Mouse (Mus musculus): Measurements from ENCODE around the gene Dmrt3. TPM values are rescaled to one million over a fixed set of nuclear protein-coding genes. Genes with fewer than 3 reads are reported as not detected.

Gene Dmrt3
- polyA plus RNA-seq, 1 experiment, result 0.19 TPM

DNA sequence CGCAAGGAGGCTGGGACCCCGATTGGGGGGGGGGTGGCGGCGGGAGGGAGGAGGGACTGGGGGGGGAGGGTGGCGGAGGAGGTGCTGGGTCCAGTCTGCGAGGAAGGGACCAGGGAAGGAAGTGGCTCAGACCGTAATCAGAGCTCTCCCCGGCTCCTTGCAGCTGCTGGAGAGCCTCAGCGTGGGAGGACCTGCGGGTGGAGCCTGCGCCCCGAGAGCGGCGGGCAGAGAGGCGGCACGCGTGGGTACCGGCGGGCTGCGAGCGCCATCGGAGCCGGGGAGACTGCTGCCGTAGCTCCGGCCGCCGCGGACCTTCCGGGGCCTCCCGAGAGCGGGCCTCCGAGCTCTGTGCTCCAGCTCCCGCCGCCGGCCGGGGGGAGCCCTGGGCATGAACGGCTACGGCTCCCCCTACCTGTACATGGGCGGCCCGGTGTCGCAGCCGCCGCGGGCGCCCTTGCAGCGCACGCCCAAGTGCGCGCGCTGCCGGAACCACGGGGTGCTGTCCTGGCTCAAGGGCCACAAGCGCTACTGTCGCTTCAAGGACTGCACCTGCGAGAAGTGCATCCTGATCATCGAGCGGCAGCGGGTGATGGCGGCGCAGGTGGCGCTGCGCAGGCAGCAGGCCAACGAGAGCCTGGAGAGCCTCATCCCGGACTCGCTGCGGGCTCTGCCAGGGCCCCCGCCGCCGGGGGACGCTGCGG, 460 bp downstream of the Dmrt3 start:
- Histone ChIP-seq H3K36me3 (ENCODE audit: control insufficient read depth, insufficient read depth, low read length) (no peaks in the 10 kb centered on the region), H3K27me3 (ENCODE audit: control insufficient read depth, insufficient read depth, low read length) (peaks cover 66% of the 10 kb centered on the region), H3K4me1 (ENCODE audit: control insufficient read depth, insufficient read depth, insufficient read length) (peaks cover 8% of the 10 kb centered on the region), H3K4me3 (ENCODE audit: extremely low read depth, insufficient read depth, insufficient read length) (peak overlapping the region; percentile 38; the same call in 1 of the 2 replicates), H3K27ac (ENCODE audit: insufficient read depth, low read length) (no peak overlapping the region)
- DNase-seq (ENCODE audit: low read depth in 1 of 2, low spot score in 2 of 2), result peak in 1 of 2 experiments; percentile 22
- WGBS, result 2% methylated on average over 60 of the region's 71 CpGs
- TF ChIP-seq CTCF (IDR thresholded peaks at IDR 0.05; ENCODE audit: extremely low read depth, insufficient read depth, insufficient read length, insufficient replicate concordance), result no peak
- no peak for TF ChIP-seq POLR2A (IDR thresholded peaks at IDR 0.05; ENCODE audit: low read depth, low read length)

DNA sequence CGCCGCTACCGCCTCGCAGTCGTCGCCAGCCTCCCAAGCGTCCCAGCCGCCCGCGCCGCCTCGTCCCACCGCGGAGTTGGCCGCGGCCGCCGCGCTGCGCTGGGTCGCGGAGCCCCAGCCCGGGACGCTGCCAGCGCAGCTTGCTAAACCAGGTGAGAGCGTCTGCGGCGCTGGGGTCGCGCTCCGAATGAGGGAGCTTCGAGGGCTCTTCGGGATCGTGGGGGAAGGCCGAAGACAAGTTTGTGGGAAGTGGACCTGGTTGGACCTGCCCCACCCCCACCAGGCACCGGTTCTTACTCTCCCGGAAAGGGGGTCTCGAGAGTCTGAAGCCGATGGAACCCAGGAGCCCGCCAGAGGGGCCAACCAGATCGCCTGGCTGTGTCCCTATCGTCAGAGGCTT, 1.0 kb downstream of the Dmrt3 start:
- TF ChIP-seq CTCF (IDR thresholded peaks at IDR 0.05; ENCODE audit: extremely low read depth, insufficient read depth, insufficient read length, insufficient replicate concordance) (no peak), POLR2A (IDR thresholded peaks at IDR 0.05; ENCODE audit: low read depth, low read length) (no peak)
- no peaks in the 10 kb centered on the region for H3K36me3 ChIP-seq (ENCODE audit: control insufficient read depth, insufficient read depth, low read length)
- H3K27ac ChIP-seq (ENCODE audit: insufficient read depth, low read length), result no peak overlapping the region
- no peak for DNase-seq (ENCODE audit: low read depth in 1 of 2, low spot score in 2 of 2)
- peaks cover 8% of the 10 kb centered on the region for H3K4me1 ChIP-seq (ENCODE audit: control insufficient read depth, insufficient read depth, insufficient read length)
- 2% methylated on average over 42 of the region's 42 CpGs for WGBS
- peak overlapping the region; percentile 38; the same call in 1 of the 2 replicates for H3K4me3 ChIP-seq (ENCODE audit: extremely low read depth, insufficient read depth, insufficient read length)
- H3K27me3 ChIP-seq (ENCODE audit: control insufficient read depth, insufficient read depth, low read length), result peaks cover 61% of the 10 kb centered on the region

DNA sequence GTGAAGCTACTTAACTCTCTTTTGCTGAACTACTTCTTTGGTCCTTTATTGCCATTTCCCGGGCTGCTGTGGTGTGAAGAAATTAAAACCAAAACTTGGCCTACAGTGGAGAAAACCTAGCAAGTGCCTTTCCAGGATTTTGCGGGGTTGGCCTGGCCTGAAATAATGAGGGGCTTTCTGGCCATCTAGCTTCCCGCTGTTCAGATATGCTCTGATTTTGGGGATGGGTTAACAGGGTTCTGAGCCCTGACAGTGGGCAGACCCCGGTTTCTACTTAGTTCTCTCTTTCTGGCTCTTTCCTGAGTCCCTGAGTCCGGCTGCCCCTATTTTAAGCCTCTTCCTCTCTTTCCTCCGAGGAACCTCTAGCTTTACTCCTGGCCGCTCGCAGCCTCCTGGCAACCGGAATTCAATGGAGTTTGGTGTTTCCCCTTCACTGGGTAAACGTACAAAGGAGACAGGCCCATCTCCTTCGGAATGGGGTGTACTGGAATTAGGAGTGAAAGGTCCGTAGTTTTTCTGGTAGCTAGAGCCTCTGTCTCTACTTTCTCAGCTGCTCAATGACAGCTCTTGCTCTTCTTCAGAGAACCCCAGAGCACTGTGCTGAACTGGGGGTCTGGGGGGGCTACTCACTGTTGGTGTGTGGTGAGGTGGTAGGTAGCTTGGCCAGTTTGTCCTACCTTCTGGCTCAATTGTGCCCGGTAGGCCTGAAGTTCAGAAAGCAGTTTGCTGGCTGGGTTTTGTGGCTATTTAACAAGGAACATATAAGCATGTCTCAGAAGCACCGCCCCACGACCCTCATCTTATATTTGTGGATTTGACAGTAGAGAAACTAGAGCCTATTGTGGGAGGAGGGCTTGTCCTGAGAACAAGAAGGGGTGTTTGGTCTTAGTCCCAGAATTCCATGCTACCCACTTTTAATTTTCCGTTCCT, 2.0 kb downstream of the Dmrt3 start:
- Histone ChIP-seq H3K4me1 (ENCODE audit: control insufficient read depth, insufficient read depth, insufficient read length) (peaks cover 8% of the 10 kb centered on the region), H3K27me3 (ENCODE audit: control insufficient read depth, insufficient read depth, low read length) (peaks cover 54% of the 10 kb centered on the region), H3K4me3 (ENCODE audit: extremely low read depth, insufficient read depth, insufficient read length) (no peak overlapping the region), H3K36me3 (ENCODE audit: control insufficient read depth, insufficient read depth, low read length) (no peaks in the 10 kb centered on the region), H3K27ac (ENCODE audit: insufficient read depth, low read length) (no peak overlapping the region)
- TF ChIP-seq CTCF (IDR thresholded peaks at IDR 0.05; ENCODE audit: extremely low read depth, insufficient read depth, insufficient read length, insufficient replicate concordance), result no peak
- DNase-seq (ENCODE audit: low read depth in 1 of 2, low spot score in 2 of 2), result no peak
- 10% methylated on average over 16 of the region's 16 CpGs for WGBS

DNA sequence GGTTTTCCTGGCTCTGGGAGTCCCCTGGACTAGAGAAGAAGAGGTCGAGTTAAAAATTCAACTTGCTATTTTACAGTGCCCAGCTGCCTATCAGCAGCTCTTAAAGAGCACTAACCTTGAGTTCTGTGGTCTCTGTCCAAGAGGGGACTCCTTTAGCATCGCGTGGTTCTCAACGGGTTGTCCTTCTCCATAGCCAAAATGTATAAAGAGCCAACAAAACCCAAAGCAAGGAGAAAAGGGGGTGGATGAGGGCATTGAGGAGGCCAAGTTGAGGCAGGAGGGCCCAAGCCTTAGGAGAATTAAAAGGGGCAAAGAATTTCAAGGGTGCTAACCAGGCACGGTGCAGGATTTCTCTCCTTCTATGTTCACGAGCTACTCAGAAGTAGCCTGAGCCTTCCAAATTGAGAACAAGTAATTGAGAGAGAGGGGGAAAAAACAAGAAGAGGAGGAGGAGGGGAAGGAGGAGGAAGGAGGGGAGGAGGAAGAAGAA, 2.8 kb downstream of the Dmrt3 start:
- Histone ChIP-seq H3K27ac (ENCODE audit: insufficient read depth, low read length) (no peak overlapping the region), H3K36me3 (ENCODE audit: control insufficient read depth, insufficient read depth, low read length) (no peaks in the 10 kb centered on the region), H3K27me3 (ENCODE audit: control insufficient read depth, insufficient read depth, low read length) (peaks cover 50% of the 10 kb centered on the region), H3K4me1 (ENCODE audit: control insufficient read depth, insufficient read depth, insufficient read length) (peaks cover 8% of the 10 kb centered on the region), H3K4me3 (ENCODE audit: extremely low read depth, insufficient read depth, insufficient read length) (no peak overlapping the region)
- TF ChIP-seq CTCF (IDR thresholded peaks at IDR 0.05; ENCODE audit: extremely low read depth, insufficient read depth, insufficient read length, insufficient replicate concordance), result no peak
- no peak for TF ChIP-seq POLR2A (IDR thresholded peaks at IDR 0.05; ENCODE audit: low read depth, low read length)
- no peak for DNase-seq (ENCODE audit: low read depth in 1 of 2, low spot score in 2 of 2)
- 8% methylated on average over 6 of the region's 6 CpGs for WGBS

DNA sequence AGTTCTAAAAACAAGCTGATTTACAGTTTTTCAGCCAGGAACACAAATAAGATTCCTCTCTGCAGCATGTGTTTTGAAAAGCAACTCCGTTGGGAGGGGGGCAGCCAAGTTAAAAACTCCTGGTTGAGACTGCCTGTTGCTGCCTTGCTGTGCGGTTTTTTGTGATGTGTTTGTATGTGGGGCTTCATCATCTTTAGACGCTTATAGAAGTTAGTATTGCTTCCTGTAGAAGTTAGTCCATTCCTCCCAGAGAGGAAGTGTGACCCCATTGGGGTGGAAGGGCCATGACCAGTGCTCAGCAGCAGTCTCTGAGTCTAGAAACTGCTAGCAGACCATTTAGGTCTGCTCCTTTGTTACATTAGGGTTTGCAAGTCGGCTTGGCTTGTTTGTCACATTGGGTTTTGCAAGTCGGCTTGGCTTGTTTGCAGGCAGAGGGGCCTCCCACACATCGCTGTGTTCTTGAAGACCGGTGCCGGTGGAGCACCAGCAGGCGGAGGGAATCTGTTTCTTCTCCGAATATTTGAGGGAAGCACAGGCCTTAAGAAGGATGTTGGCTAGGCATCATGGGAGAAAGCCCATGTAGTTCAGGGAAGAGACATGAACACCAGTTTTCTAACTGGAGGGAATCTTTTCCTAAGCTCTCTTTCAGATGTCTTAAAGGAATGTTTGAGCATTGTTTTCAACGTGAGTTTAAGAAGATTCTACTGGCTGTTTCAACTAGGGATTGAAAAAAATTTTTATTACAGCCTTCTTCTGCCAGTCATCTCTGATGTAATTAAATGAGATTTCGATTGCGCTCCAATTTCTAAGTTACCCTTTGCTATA, 3.6 kb downstream of the Dmrt3 start:
- 14% methylated on average over 13 of the region's 13 CpGs for WGBS
- peaks cover 8% of the 10 kb centered on the region for H3K4me1 ChIP-seq (ENCODE audit: control insufficient read depth, insufficient read depth, insufficient read length)
- H3K4me3 ChIP-seq (ENCODE audit: extremely low read depth, insufficient read depth, insufficient read length), result no peak overlapping the region
- H3K36me3 ChIP-seq (ENCODE audit: control insufficient read depth, insufficient read depth, low read length), result no peaks in the 10 kb centered on the region
- no peak for TF ChIP-seq CTCF (IDR thresholded peaks at IDR 0.05; ENCODE audit: extremely low read depth, insufficient read depth, insufficient read length, insufficient replicate concordance)
- TF ChIP-seq POLR2A (IDR thresholded peaks at IDR 0.05; ENCODE audit: low read depth, low read length), result no peak
- no peak for DNase-seq (ENCODE audit: low read depth in 1 of 2, low spot score in 2 of 2)
- no peak overlapping the region for H3K27ac ChIP-seq (ENCODE audit: insufficient read depth, low read length)
- peaks cover 47% of the 10 kb centered on the region for H3K27me3 ChIP-seq (ENCODE audit: control insufficient read depth, insufficient read depth, low read length)

DNA sequence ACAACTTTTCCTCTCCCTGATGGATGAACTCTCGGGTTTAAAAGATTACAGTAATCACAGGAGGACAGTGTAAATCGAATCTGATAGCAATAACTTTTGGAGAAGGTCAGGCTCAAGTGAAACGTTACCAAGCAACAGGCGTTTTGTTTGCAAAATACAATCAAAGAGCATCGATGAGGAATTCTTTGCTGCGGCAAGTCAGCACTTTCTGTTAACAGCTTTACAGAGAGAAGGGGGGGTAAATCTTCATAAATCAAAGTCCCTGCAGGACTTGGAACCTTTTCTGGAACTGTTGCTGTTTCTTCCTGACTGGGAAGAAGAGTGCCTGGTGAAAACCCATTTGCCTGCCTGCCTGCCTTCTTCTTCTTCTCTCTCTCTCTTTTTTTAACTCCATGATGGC, 5.8 kb downstream of the Dmrt3 start:
- Histone ChIP-seq H3K27ac (ENCODE audit: insufficient read depth, low read length) (no peak overlapping the region), H3K4me3 (ENCODE audit: extremely low read depth, insufficient read depth, insufficient read length) (no peak overlapping the region), H3K4me1 (ENCODE audit: control insufficient read depth, insufficient read depth, insufficient read length) (peaks cover 4% of the 10 kb centered on the region; the same call in 1 of the 2 replicates), H3K27me3 (ENCODE audit: control insufficient read depth, insufficient read depth, low read length) (peaks cover 32% of the 10 kb centered on the region), H3K36me3 (ENCODE audit: control insufficient read depth, insufficient read depth, low read length) (no peaks in the 10 kb centered on the region)
- WGBS, result 24% methylated on average over 6 of the region's 6 CpGs
- DNase-seq (ENCODE audit: low read depth in 1 of 2, low spot score in 2 of 2), result no peak
- no peak for TF ChIP-seq POLR2A (IDR thresholded peaks at IDR 0.05; ENCODE audit: low read depth, low read length)
- TF ChIP-seq CTCF (IDR thresholded peaks at IDR 0.05; ENCODE audit: extremely low read depth, insufficient read depth, insufficient read length, insufficient replicate concordance), result no peak
